Mouse (Mus musculus) bone marrow macrophage, adult 2 months (primary cell): ENCODE data around the gene Fam71d.

Experiments used
- CTCF ChIP-seq: IDR thresholded peaks from 2 replicates; pipeline ENCODE4 v1.5.1; 2012; ENCODE audit warnings: low read depth, mild to moderate bottlenecking, low read length, moderate library complexity
- POLR2A ChIP-seq: IDR thresholded peaks from 2 replicates; pipeline ENCODE4 v1.6.1; 2012; ENCODE audit warnings: mild to moderate bottlenecking, low read depth, low read length, borderline replicate concordance

- TF ChIP-seq POLR2A (no peak), CTCF (no peak)
Observed at GRCm38 (mm10) chr12:78691325-78691724, at the start of gene Fam71d.
